Comparison of ENCODE assay signal across 8 mouse cellular contexts in the genomic region with DNA sequence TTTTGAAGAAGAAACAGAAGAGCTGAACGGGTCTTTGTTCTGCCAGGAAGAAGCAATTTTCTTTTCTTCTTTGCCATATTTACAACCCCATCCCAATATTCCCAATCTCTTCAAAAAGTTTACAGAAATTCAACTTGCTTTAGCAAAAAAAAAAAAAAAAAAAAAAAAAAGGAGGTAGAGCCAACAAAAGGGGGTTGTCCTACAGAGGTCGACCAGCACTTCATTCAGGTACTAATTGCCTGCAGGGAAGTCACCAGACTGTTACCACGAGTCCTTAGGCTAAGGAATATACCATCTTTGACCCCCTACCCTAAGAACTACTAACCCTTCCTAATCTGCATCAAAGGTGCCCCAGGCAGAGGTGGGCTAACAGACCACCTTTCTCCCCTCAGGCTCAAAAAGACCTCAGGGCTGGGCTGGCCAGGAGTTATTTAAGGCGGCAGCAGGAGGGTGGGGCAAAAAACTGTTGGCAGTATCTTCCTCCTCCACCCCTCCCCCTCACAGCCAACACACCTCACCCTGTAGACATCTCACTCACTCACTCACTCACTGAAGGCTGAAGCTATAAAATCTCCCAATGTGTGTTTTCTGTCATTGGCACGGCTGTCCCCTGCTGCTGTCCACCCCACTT. TPM values are rescaled to one million over a fixed set of nuclear protein-coding genes. Genes with fewer than 3 reads are reported as not detected.
DNase-seq lines count a peak whose midpoint lies in the region; ATAC-seq and TF ChIP-seq lines count a peak whose summit lies in the region.

No protein-coding gene starts in this region.

- DNase-seq in thymus, postnatal 25 days, result peak; percentile 9
- no peak for DNase-seq in thymus, adult 2 months
- DNase-seq in lung, postnatal 36 days, result peak; percentile 59
- DNase-seq in gastrocnemius, adult 8-10 months (ENCODE audit: low spot score in 2 of 2), result no peak

- 58% methylated on average over 5 of the region's 5 CpGs for WGBS in thymus, adult 2 months
- WGBS in embryonic facial prominence, embryonic 12.5 days, result 17% methylated on average over 5 of the region's 5 CpGs
- 28% methylated on average over 5 of the region's 5 CpGs for WGBS in hindbrain, embryonic 12.5 days

- H3K4me2 ChIP-seq in embryonic facial prominence, embryonic 12.5 days (replicated peaks), result peak overlapping the region; percentile 78
- H3K4me2 ChIP-seq in hindbrain, embryonic 12.5 days (replicated peaks), result peak overlapping the region; percentile 80

- no peaks in the 10 kb centered on the region for H3K9me3 ChIP-seq in embryonic facial prominence, embryonic 12.5 days
- H3K9me3 ChIP-seq in hindbrain, embryonic 12.5 days (replicated peaks), result 0 out of 2 replicates have a peak, but pooled peaks cover 4% of the 10 kb centered on the region

- no peak overlapping the region for H3K27ac ChIP-seq in thymus, adult 2 months (ENCODE audit: control insufficient read depth, insufficient read depth, low read length)
- no peak overlapping the region for H3K27ac ChIP-seq in embryonic facial prominence, embryonic 12.5 days
- H3K27ac ChIP-seq in hindbrain, embryonic 12.5 days, result peak overlapping the region; percentile 91; the same call in 1 of the 2 replicates

- peaks cover 5% of the 10 kb centered on the region for H3K4me1 ChIP-seq in thymus, adult 2 months (replicated peaks; ENCODE audit: control insufficient read depth, insufficient read depth, low read length)
- H3K4me1 ChIP-seq in embryonic facial prominence, embryonic 12.5 days, result peaks cover 8% of the 10 kb centered on the region; the same call in 1 of the 2 replicates
- H3K4me1 ChIP-seq in hindbrain, embryonic 12.5 days, result peaks cover 29% of the 10 kb centered on the region

- TF ChIP-seq POLR2A in thymus, adult 2 months (IDR thresholded peaks at IDR 0.05; ENCODE audit: control insufficient read depth, extremely low read depth, insufficient read depth, low read length, poor library complexity), result no peak

- ATAC-seq in embryonic facial prominence, embryonic 12.5 days (ENCODE audit: insufficient number of reproducible peaks, insufficient read depth, low FRiP score, low TSS enrichment), result no peak
- no peak for ATAC-seq in hindbrain, embryonic 12.5 days (ENCODE audit: low FRiP score)
- ATAC-seq in inflammation-experienced regulatory T-cells, adult 6 months, result no peak
- no peak for ATAC-seq in frontal cortex, adult (ENCODE audit: low TSS enrichment)

- no peak overlapping the region for H3K4me3 ChIP-seq in thymus, adult 2 months (ENCODE audit: control insufficient read depth, insufficient read depth, low read length)
- peak overlapping the region; percentile 65 for H3K4me3 ChIP-seq in embryonic facial prominence, embryonic 12.5 days
- H3K4me3 ChIP-seq in hindbrain, embryonic 12.5 days, result peak overlapping the region; percentile 73

- no peaks in the 10 kb centered on the region for H3K36me3 ChIP-seq in thymus, adult 2 months (ENCODE audit: control insufficient read depth, insufficient read depth, low read length)
- no peaks in the 10 kb centered on the region for H3K36me3 ChIP-seq in embryonic facial prominence, embryonic 12.5 days
- H3K36me3 ChIP-seq in hindbrain, embryonic 12.5 days, result no peaks in the 10 kb centered on the region

- H3K9ac ChIP-seq in embryonic facial prominence, embryonic 12.5 days, result 0 out of 2 replicates have a peak overlapping the region, but pooled peaks have one; percentile 64
- peak overlapping the region; percentile 88 for H3K9ac ChIP-seq in hindbrain, embryonic 12.5 days

- H3K27me3 ChIP-seq in thymus, adult 2 months (ENCODE audit: control insufficient read depth, insufficient read depth, low read length), result no peaks in the 10 kb centered on the region
- H3K27me3 ChIP-seq in embryonic facial prominence, embryonic 12.5 days, result no peaks in the 10 kb centered on the region
- no peaks in the 10 kb centered on the region for H3K27me3 ChIP-seq in hindbrain, embryonic 12.5 days

- TF ChIP-seq CTCF in thymus, adult 2 months (IDR thresholded peaks at IDR 0.05; ENCODE audit: borderline replicate concordance, control insufficient read depth, extremely low read depth, insufficient read depth, low read length, poor library complexity), result no peak

RNA-seq across cellular contexts. Expression of a gene that starts 1.8 kb away (rescaled TPM):
- polyA plus RNA-seq in thymus, adult 2 months (2012; rRNA removed), result 9.4 and 14.0 TPM in 2 replicates
- 42.1 and 42.2 TPM in 2 replicates for polyA plus RNA-seq in embryonic facial prominence, embryonic 12.5 days (2016; fragmentation: Nextera tagmentation; extraction: Ambion mirVana)
- 101 and 106 TPM in 2 replicates for polyA plus RNA-seq in hindbrain, embryonic 12.5 days (2016; fragmentation: Nextera tagmentation; extraction: Ambion mirVana)
- 10 to 100 TPM; 12.3 to 23.7 (median 19.6) TPM for polyA plus RNA-seq in inflammation-experienced regulatory T-cells, adult 6 months (2017; shearing (Covaris generic))
- total RNA-seq in gastrocnemius, adult 8-10 months (2022), result 100 to 1,000 TPM; 169 to 173 (median 171) TPM

Comparison
In these comparisons a context has a peak if more than half of its experiments do, and no peak if none do; other contexts are left out.
1. DNase-seq: peak in thymus, postnatal 25 days (single experiment) and lung, postnatal 36 days (single experiment); none in thymus, adult 2 months (single experiment) and gastrocnemius, adult 8-10 months (0 of 2).